In the genomic region with DNA sequence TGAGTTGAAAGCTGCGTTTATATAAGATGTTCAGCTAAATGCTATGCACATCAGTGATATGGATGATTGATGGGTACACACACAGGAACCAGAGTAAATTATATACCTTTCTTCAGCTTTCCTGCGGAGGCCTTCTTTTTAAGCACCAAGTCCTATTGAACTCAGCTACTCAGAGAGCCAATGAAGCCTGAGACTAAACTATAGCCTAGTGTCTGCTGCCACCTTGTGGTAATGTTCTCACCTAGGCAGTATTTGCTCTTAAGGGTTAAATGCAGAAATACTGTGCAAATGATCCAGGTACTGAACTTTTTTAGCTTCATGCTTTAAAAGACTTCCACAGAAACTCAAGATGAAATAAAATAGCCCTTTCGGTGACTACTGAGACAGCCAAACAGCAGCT, we compare ENCODE assay signal across 9 mouse cellular contexts. TPM values are rescaled to one million over a fixed set of nuclear protein-coding genes. Genes with fewer than 3 reads are reported as not detected.
DNase-seq lines count a peak whose midpoint lies in the region; ATAC-seq lines count a peak whose summit lies in the region.
"Had no signal": no experiment of that assay in that cellular context is flagged by ENCODE, and none has a peak within 500 bp of the region (broad histone marks: within the 10 kb centered on the region; RNA-seq: fewer than 3 reads in every experiment).

No protein-coding gene starts in this region.

- H3K9ac ChIP-seq in liver, embryonic 11.5 days (ENCODE audit: low read depth, low read length): no peak overlapping the region
- H3K9ac ChIP-seq in hindbrain, embryonic 12.5 days: no peak overlapping the region

- no peak overlapping the region for H3K4me3 ChIP-seq in liver, embryonic 11.5 days (ENCODE audit: low read depth, low read length)
- no peak overlapping the region for H3K4me3 ChIP-seq in hindbrain, embryonic 12.5 days
- H3K4me3 ChIP-seq: megakaryocyte, embryonic 14.5 days had no signal

- H3K27me3 ChIP-seq in liver, embryonic 11.5 days (replicated peaks; ENCODE audit: control insufficient read depth, insufficient read depth, low read length): no peaks in the 10 kb centered on the region
- no peaks in the 10 kb centered on the region for H3K27me3 ChIP-seq in hindbrain, embryonic 12.5 days
- H3K27me3 ChIP-seq: megakaryocyte, embryonic 14.5 days had no signal

- peak; percentile 31 for DNase-seq in liver
- DNase-seq in liver, embryonic 11.5 days (ENCODE audit: low spot score): no peak
- peak; percentile 7 for DNase-seq in adrenal gland, adult 8-10 months
- DNase-seq in embryo, embryonic 11.5 days (ENCODE audit: low read depth, low spot score): peak; percentile 61
- peak; percentile 73 for DNase-seq in layer of hippocampus, adult 9-10 months (ENCODE audit: low spot score)
- DNase-seq in right cerebral cortex, postnatal 4 days: peak; percentile 56

- 54% methylated on average over 3 of the region's 3 CpGs for WGBS in liver, embryonic 11.5 days
- WGBS in hindbrain, embryonic 12.5 days: 43% methylated on average over 3 of the region's 3 CpGs

- H3K4me1 ChIP-seq in liver, embryonic 11.5 days (replicated peaks; ENCODE audit: control insufficient read depth, insufficient read depth, low read length): no peaks in the 10 kb centered on the region
- H3K4me1 ChIP-seq in hindbrain, embryonic 12.5 days: no peaks in the 10 kb centered on the region

- no peak for ATAC-seq in liver, embryonic 11.5 days (replicated peaks; ENCODE audit: low FRiP score)
- peak; percentile 72 for ATAC-seq in hindbrain, embryonic 12.5 days (ENCODE audit: low FRiP score)
- ATAC-seq in megakaryocyte-erythroid progenitor cell, adult 5-6 weeks (replicated peaks; ENCODE audit: low FRiP score, low TSS enrichment, poor library complexity, severe bottlenecking): peak; percentile 89

- H3K36me3 ChIP-seq in liver, embryonic 11.5 days (ENCODE audit: control insufficient read depth, insufficient read depth, low read length): no peaks in the 10 kb centered on the region
- H3K36me3 ChIP-seq in hindbrain, embryonic 12.5 days: no peaks in the 10 kb centered on the region

- no peaks in the 10 kb centered on the region for H3K9me3 ChIP-seq in liver, embryonic 11.5 days (ENCODE audit: control insufficient read depth, low read length)
- no peaks in the 10 kb centered on the region for H3K9me3 ChIP-seq in hindbrain, embryonic 12.5 days (replicated peaks)
- H3K9me3 ChIP-seq: megakaryocyte, embryonic 14.5 days had no signal

- H3K4me2 ChIP-seq in liver, embryonic 11.5 days: no peak overlapping the region
- no peak overlapping the region for H3K4me2 ChIP-seq in hindbrain, embryonic 12.5 days (replicated peaks)

- H3K27ac ChIP-seq in liver, embryonic 11.5 days (ENCODE audit: low read depth, low read length): no peak overlapping the region
- no peak overlapping the region for H3K27ac ChIP-seq in hindbrain, embryonic 12.5 days

RNA-seq across cellular contexts. Expression of gene Gm281, which starts 3.4 kb away (rescaled TPM):
- not detected in 2 replicates for polyA plus RNA-seq in liver, embryonic 11.5 days (2014; fragmentation: Nextera tagmentation; extraction: Ambion mirVana)
- total RNA-seq in adrenal gland, adult 8-10 months (2022): not detected
- polyA plus RNA-seq in hindbrain, embryonic 12.5 days (2016; fragmentation: Nextera tagmentation; extraction: Ambion mirVana): 0.10 TPM in 1 of 2 replicates, not detected in the other
- not detected in 2 replicates for total RNA-seq in megakaryocyte-erythroid progenitor cell, adult 5-6 weeks (2014; fragmentation: Nextera tagmentation)
- total RNA-seq in megakaryocyte-erythroid progenitor cell, adult 5-6 weeks (2017): not detected in 2 replicates

RNA-seq across cellular contexts. Expression of gene Atxn7, which starts 43.6 kb away (rescaled TPM):
- 3.0 and 4.0 TPM in 2 replicates for polyA plus RNA-seq in liver, embryonic 11.5 days (2014; fragmentation: Nextera tagmentation; extraction: Ambion mirVana)
- 10 to 100 TPM; 20.2 to 34.2 (median 26.0) TPM for total RNA-seq in adrenal gland, adult 8-10 months (2022)
- polyA plus RNA-seq in hindbrain, embryonic 12.5 days (2016; fragmentation: Nextera tagmentation; extraction: Ambion mirVana): 4.8 TPM in 2 replicates
- 29.9 and 31.2 TPM in 2 replicates for total RNA-seq in megakaryocyte-erythroid progenitor cell, adult 5-6 weeks (2014; fragmentation: Nextera tagmentation)
- total RNA-seq in megakaryocyte-erythroid progenitor cell, adult 5-6 weeks (2017): 24.8 and 27.8 TPM in 2 replicates

RNA-seq across cellular contexts. Expression of gene Thoc7, which starts 44.0 kb away (rescaled TPM):
- polyA plus RNA-seq in liver, embryonic 11.5 days (2014; fragmentation: Nextera tagmentation; extraction: Ambion mirVana): 178 and 191 TPM in 2 replicates
- 100 to 1,000 TPM in 1 of 4 experiments, 10 to 100 TPM in 3; 88.6 to 105 (median 93.3) TPM for total RNA-seq in adrenal gland, adult 8-10 months (2022)
- 186 and 191 TPM in 2 replicates for polyA plus RNA-seq in hindbrain, embryonic 12.5 days (2016; fragmentation: Nextera tagmentation; extraction: Ambion mirVana)
- 226 and 251 TPM in 2 replicates for total RNA-seq in megakaryocyte-erythroid progenitor cell, adult 5-6 weeks (2014; fragmentation: Nextera tagmentation)
- total RNA-seq in megakaryocyte-erythroid progenitor cell, adult 5-6 weeks (2017): 263 and 514 TPM in 2 replicates
